In genomic region chr1:142956686-142957085, GRCm38 (mm10) we compare ENCODE assay signal across 22 mouse cellular contexts.
DNase-seq lines count a peak whose midpoint lies in the region; ATAC-seq and TF ChIP-seq lines count a peak whose summit lies in the region.
"Had no signal": no experiment of that assay in that cellular context is flagged by ENCODE, and none has a peak within 500 bp of the region (broad histone marks: within the 10 kb centered on the region; RNA-seq: fewer than 3 reads in every experiment).

No protein-coding gene starts in this region.

- no peak for TF ChIP-seq CTCF in hindbrain, postnatal 0 days (IDR thresholded peaks at IDR 0.05; ENCODE audit: low read depth)

- no peak overlapping the region for H3K4me3 ChIP-seq in hindbrain, postnatal 0 days (ENCODE audit: low read length)
- H3K4me3 ChIP-seq in hindbrain, embryonic 11.5 days (ENCODE audit: low read depth, low read length): no peak overlapping the region
- H3K4me3 ChIP-seq: heart, embryonic 12.5 days; heart, embryonic 15.5 days; hindbrain, embryonic 10.5 days had no signal

- no peaks in the 10 kb centered on the region for H3K36me3 ChIP-seq in hindbrain, postnatal 0 days (ENCODE audit: insufficient read depth, low read length)
- H3K36me3 ChIP-seq in hindbrain, embryonic 11.5 days (ENCODE audit: control insufficient read depth, insufficient read depth, low read length): no peaks in the 10 kb centered on the region
- H3K36me3 ChIP-seq: heart, embryonic 12.5 days; heart, embryonic 15.5 days; hindbrain, embryonic 10.5 days had no signal

- peak; percentile 48 for DNase-seq in hindbrain, postnatal 0 days (ENCODE audit: low spot score)
- DNase-seq in hindbrain, embryonic 11.5 days (ENCODE audit: low spot score): no peak
- DNase-seq in Muller cell, postnatal 12 days (ENCODE audit: inconsistent ontology term): peak; percentile 9
- peak; percentile 59 for DNase-seq in retina, embryonic 14.5 days (ENCODE audit: low spot score)
- DNase-seq in frontal cortex, postnatal 36 days (ENCODE audit: low spot score in 2 of 2): no peak
- DNase-seq in urinary bladder, postnatal 10 days (ENCODE audit: low spot score): no peak
- DNase-seq: adrenal gland, adult 8-10 months; adrenal gland, postnatal 25 days; cerebellum, adult 11-12 months; cerebellum, adult 9-10 months; forebrain, postnatal 0 days; gastrocnemius, postnatal 25 days; heart, adult 18-20 months; heart, postnatal 10 days; heart, postnatal 36 days had no signal

- H3K4me2 ChIP-seq in hindbrain, postnatal 0 days (ENCODE audit: low read depth, low read length): no peak overlapping the region
- no peak overlapping the region for H3K4me2 ChIP-seq in hindbrain, embryonic 11.5 days (replicated peaks; ENCODE audit: low read depth, low read length)
- H3K4me2 ChIP-seq: heart, embryonic 12.5 days; heart, embryonic 15.5 days; hindbrain, embryonic 14.5 days had no signal

- no peaks in the 10 kb centered on the region for H3K27me3 ChIP-seq in hindbrain, postnatal 0 days (ENCODE audit: insufficient read depth, low read length)
- no peaks in the 10 kb centered on the region for H3K27me3 ChIP-seq in hindbrain, embryonic 11.5 days (ENCODE audit: control insufficient read depth, insufficient read depth, low read length)
- H3K27me3 ChIP-seq: heart, embryonic 12.5 days; heart, embryonic 15.5 days had no signal

- H3K4me1 ChIP-seq in hindbrain, postnatal 0 days (ENCODE audit: insufficient read depth, low read length): no peaks in the 10 kb centered on the region
- no peaks in the 10 kb centered on the region for H3K4me1 ChIP-seq in hindbrain, embryonic 11.5 days (replicated peaks; ENCODE audit: control insufficient read depth, insufficient read depth, low read length)
- H3K4me1 ChIP-seq: heart, embryonic 12.5 days; heart, embryonic 15.5 days; hindbrain, embryonic 10.5 days had no signal

- no peak overlapping the region for H3K9ac ChIP-seq in hindbrain, postnatal 0 days (replicated peaks; ENCODE audit: low read length)
- no peak overlapping the region for H3K9ac ChIP-seq in hindbrain, embryonic 11.5 days (ENCODE audit: low read depth, low read length)
- H3K9ac ChIP-seq: forebrain, postnatal 0 days; heart, embryonic 12.5 days; heart, embryonic 15.5 days; hindbrain, embryonic 14.5 days had no signal

- no peak for ATAC-seq in hindbrain, postnatal 0 days
- no peak for ATAC-seq in hindbrain, embryonic 11.5 days (ENCODE audit: low FRiP score)
- ATAC-seq: activated CD4-positive, CD25-positive, alpha-beta regulatory T cell, adult 4 months; CD4-positive, CD25-positive, alpha-beta regulatory T cell, adult 4 months; forebrain, embryonic 14.5 days; forebrain, postnatal 0 days had no signal

- no peaks in the 10 kb centered on the region for H3K9me3 ChIP-seq in hindbrain, postnatal 0 days (ENCODE audit: low read length)
- H3K9me3 ChIP-seq in hindbrain, embryonic 11.5 days (ENCODE audit: control insufficient read depth, low read length): no peaks in the 10 kb centered on the region
- H3K9me3 ChIP-seq: heart, embryonic 12.5 days; heart, embryonic 15.5 days; hindbrain, embryonic 10.5 days had no signal

- WGBS in hindbrain, postnatal 0 days: 74% methylated on average over 3 of the region's 3 CpGs
- WGBS in hindbrain, embryonic 11.5 days: 90% methylated on average over 3 of the region's 3 CpGs

- H3K27ac ChIP-seq in hindbrain, postnatal 0 days: no peak overlapping the region
- no peak overlapping the region for H3K27ac ChIP-seq in hindbrain, embryonic 11.5 days (ENCODE audit: low read depth, low read length)
- H3K27ac ChIP-seq: heart, embryonic 15.5 days; hindbrain, embryonic 10.5 days; hindbrain, embryonic 14.5 days had no signal

Comparison
In these comparisons a context has a peak if more than half of its experiments do, and no peak if none do; other contexts are left out.
1. DNase-seq: peak in hindbrain, postnatal 0 days (single experiment), Muller cell, postnatal 12 days (single experiment) and retina, embryonic 14.5 days (single experiment); none in hindbrain, embryonic 11.5 days (single experiment), frontal cortex, postnatal 36 days (0 of 2) and urinary bladder, postnatal 10 days (single experiment).